In genomic region chr4:133592570-133592969, GRCm38 (mm10) we compare ENCODE assay signal across 9 mouse cellular contexts. TPM values are rescaled to one million over a fixed set of nuclear protein-coding genes. Genes with fewer than 3 reads are reported as not detected.
DNase-seq lines count a peak whose midpoint lies in the region; ATAC-seq lines count a peak whose summit lies in the region.
"Had no signal": no experiment of that assay in that cellular context is flagged by ENCODE, and none has a peak within 500 bp of the region (broad histone marks: within the 10 kb centered on the region; RNA-seq: fewer than 3 reads in every experiment).

No protein-coding gene starts in this region.

- no peaks in the 10 kb centered on the region for H3K4me1 ChIP-seq in limb, embryonic 11.5 days (ENCODE audit: control insufficient read depth, insufficient read depth, low read length)

- H3K27me3 ChIP-seq in limb, embryonic 11.5 days (ENCODE audit: control insufficient read depth, insufficient read depth, low read length): no peaks in the 10 kb centered on the region

- H3K9me3 ChIP-seq in limb, embryonic 11.5 days (ENCODE audit: control insufficient read depth, low read length): no peaks in the 10 kb centered on the region

- H3K4me2 ChIP-seq in limb, embryonic 11.5 days (ENCODE audit: low read depth, severe bottlenecking): no peak overlapping the region

- H3K4me3 ChIP-seq in limb, embryonic 11.5 days (ENCODE audit: low read depth, low read length): no peak overlapping the region

- peaks cover 18% of the 10 kb centered on the region; the same call in 1 of the 2 replicates for H3K36me3 ChIP-seq in limb, embryonic 11.5 days (ENCODE audit: control insufficient read depth, insufficient read depth, low read length)

- 35% methylated on average over 7 of the region's 7 CpGs for WGBS in limb, embryonic 11.5 days

- peak; percentile 22 for DNase-seq in ovary, postnatal 10 days (ENCODE audit: low spot score)
- DNase-seq in ovary, adult 18-20 months (ENCODE audit: low spot score): no peak
- peak; percentile 71 for DNase-seq in adrenal gland, adult 2 months
- peak; percentile 88 for DNase-seq in induced T-regulatory cell, adult 2 months (ENCODE audit: low read depth)
- peak; percentile 88 for DNase-seq in limb, embryonic 11.5 days (ENCODE audit: low spot score)
- DNase-seq in natural killer cell, adult 2 months (ENCODE audit: low spot score in 2 of 2): peak; percentile 68 to 76
- DNase-seq in thymus, postnatal 36 days: peak; percentile 54 to 68

- ATAC-seq in erythroblast, adult 5-6 weeks (replicated peaks; ENCODE audit: low FRiP score, poor library complexity, severe bottlenecking): peak; percentile 81
- ATAC-seq in limb, embryonic 11.5 days (ENCODE audit: insufficient number of reproducible peaks, low FRiP score, low TSS enrichment, low read depth): no peak

- H3K27ac ChIP-seq in limb, embryonic 11.5 days (replicated peaks; ENCODE audit: low read depth, low read length): no peak overlapping the region

- no peak overlapping the region for H3K9ac ChIP-seq in limb, embryonic 11.5 days (ENCODE audit: low read length)

RNA-seq across cellular contexts. Expression of gene Gpn2, which starts 8.4 kb away (rescaled TPM):
- total RNA-seq in adrenal gland, adult 2 months (2021): 10 to 100 TPM; 16.5 to 18.5 TPM
- 63.3 and 82.5 TPM in 2 replicates for polyA plus RNA-seq in adrenal gland, adult 2 months (2012; rRNA removed)
- total RNA-seq in erythroblast, adult 5-6 weeks (2015; ENCODE audit: low replicate concordance): 1.7 and 3.1 TPM in 2 replicates
- 1.3 and 11.2 TPM in 2 replicates for total RNA-seq in erythroblast, adult 5-6 weeks (2017; ENCODE audit: low replicate concordance)
- polyA plus RNA-seq in limb, embryonic 11.5 days (2014; fragmentation: Nextera tagmentation; extraction: Ambion mirVana): 26.6 and 27.2 TPM in 2 replicates

RNA-seq across cellular contexts. Expression of gene Sfn, which starts 9.4 kb away (rescaled TPM):
- total RNA-seq in adrenal gland, adult 2 months (2021): 1 to 10 TPM; 1.4 to 1.8 TPM
- 2.1 and 3.0 TPM in 2 replicates for polyA plus RNA-seq in adrenal gland, adult 2 months (2012; rRNA removed)
- total RNA-seq in erythroblast, adult 5-6 weeks (2015; ENCODE audit: low replicate concordance): 0.84 TPM in 1 of 2 replicates, not detected in the other
- 0.28 and 1.5 TPM in 2 replicates for total RNA-seq in erythroblast, adult 5-6 weeks (2017; ENCODE audit: low replicate concordance)
- polyA plus RNA-seq in limb, embryonic 11.5 days (2014; fragmentation: Nextera tagmentation; extraction: Ambion mirVana): 34.9 and 45.1 TPM in 2 replicates

RNA-seq across cellular contexts. Expression of gene Gpatch3, which starts 18.0 kb away (rescaled TPM):
- total RNA-seq in adrenal gland, adult 2 months (2021): 1 to 10 TPM; 6.0 to 7.5 TPM
- 8.5 and 13.1 TPM in 2 replicates for polyA plus RNA-seq in adrenal gland, adult 2 months (2012; rRNA removed)
- 0.84 TPM in 1 of 2 replicates, not detected in the other for total RNA-seq in erythroblast, adult 5-6 weeks (2015; ENCODE audit: low replicate concordance)
- 9.7 and 26.5 TPM in 2 replicates for total RNA-seq in erythroblast, adult 5-6 weeks (2017; ENCODE audit: low replicate concordance)
- polyA plus RNA-seq in limb, embryonic 11.5 days (2014; fragmentation: Nextera tagmentation; extraction: Ambion mirVana): 9.0 and 10.3 TPM in 2 replicates

RNA-seq across cellular contexts. Expression of gene Nr0b2, which starts 39.4 kb away (rescaled TPM):
- 10 to 100 TPM; 39.9 to 65.5 TPM for total RNA-seq in adrenal gland, adult 2 months (2021)
- 251 and 295 TPM in 2 replicates for polyA plus RNA-seq in adrenal gland, adult 2 months (2012; rRNA removed)
- not detected in 2 replicates for total RNA-seq in erythroblast, adult 5-6 weeks (2015; ENCODE audit: low replicate concordance)
- total RNA-seq in erythroblast, adult 5-6 weeks (2017; ENCODE audit: low replicate concordance): not detected in 2 replicates
- not detected in 2 replicates for polyA plus RNA-seq in limb, embryonic 11.5 days (2014; fragmentation: Nextera tagmentation; extraction: Ambion mirVana)
- polyA plus RNA-seq: frontal cortex, adult 2 months had no signal

RNA-seq across cellular contexts. Expression of gene Nudc, which starts 46.8 kb away (rescaled TPM):
- total RNA-seq in adrenal gland, adult 2 months (2021): 100 to 1,000 TPM; 157 to 176 TPM
- 49.9 and 57.3 TPM in 2 replicates for polyA plus RNA-seq in adrenal gland, adult 2 months (2012; rRNA removed)
- total RNA-seq in erythroblast, adult 5-6 weeks (2015; ENCODE audit: low replicate concordance): 31.5 and 51.8 TPM in 2 replicates
- total RNA-seq in erythroblast, adult 5-6 weeks (2017; ENCODE audit: low replicate concordance): 35.4 and 80.4 TPM in 2 replicates
- 354 and 372 TPM in 2 replicates for polyA plus RNA-seq in limb, embryonic 11.5 days (2014; fragmentation: Nextera tagmentation; extraction: Ambion mirVana)
